Mouse (Mus musculus) bone marrow macrophage, adult 2 months (primary cell): ENCODE measurements around the gene Asap2.

Experiments used
- CTCF ChIP-seq: IDR thresholded peaks from 2 replicates; pipeline ENCODE4 v1.5.1; 2012; ENCODE audit warnings: low read depth, mild to moderate bottlenecking, low read length, moderate library complexity
- POLR2A ChIP-seq: IDR thresholded peaks from 2 replicates; pipeline ENCODE4 v1.6.1; 2012; ENCODE audit warnings: mild to moderate bottlenecking, low read depth, low read length, borderline replicate concordance

DNA sequence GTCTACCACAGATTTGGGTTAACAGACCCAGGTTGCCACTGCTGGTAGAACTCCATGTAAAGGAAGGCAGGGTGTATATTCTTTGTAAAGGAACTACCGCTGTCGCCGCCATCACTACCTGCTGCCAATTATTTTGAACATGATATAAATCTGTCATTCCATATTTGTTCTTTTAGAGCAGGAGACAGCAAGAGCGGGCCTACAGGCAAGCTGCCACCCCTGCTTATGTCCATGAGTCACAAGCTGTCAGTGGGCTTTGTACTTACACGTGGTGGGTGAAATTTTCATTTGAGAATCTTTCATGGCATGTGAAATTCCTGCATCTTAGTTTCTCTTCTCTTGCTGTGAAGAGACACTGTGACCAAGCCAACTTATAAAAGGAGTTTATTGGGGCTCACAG is 273.0 kb downstream of the Asap2 start:
- no peak for TF ChIP-seq CTCF
- TF ChIP-seq POLR2A = no peak
